7 mouse cellular contexts compared by ENCODE assay signal in genomic region chr8:124231485-124232279, GRCm38 (mm10). TPM values are rescaled to one million over a fixed set of nuclear protein-coding genes. Genes with fewer than 3 reads are reported as not detected.
DNase-seq lines count a peak whose midpoint lies in the region; ATAC-seq and TF ChIP-seq lines count a peak whose summit lies in the region.

No protein-coding gene starts in this region.

- H3K27ac ChIP-seq in neural tube, embryonic 15.5 days (replicated peaks), result peak overlapping the region; percentile 79

- H3K27me3 ChIP-seq in C2C12 (ENCODE audit: control insufficient read depth, insufficient read depth, insufficient read length) (no peaks in the 10 kb centered on the region), E14TG2a.4 (ENCODE audit: insufficient read depth, low read length) (peaks cover 23% of the 10 kb centered on the region)
- no peaks in the 10 kb centered on the region for H3K27me3 ChIP-seq in neural tube, embryonic 15.5 days (replicated peaks)

- peak; percentile 74 for ATAC-seq in inflammation-experienced regulatory T-cells, adult 6 months
- peak; percentile 72 for ATAC-seq in neural tube, embryonic 15.5 days (ENCODE audit: low FRiP score)

- H3K4me1 ChIP-seq in E14TG2a.4 (replicated peaks; ENCODE audit: low read depth, low read length), result peaks cover 62% of the 10 kb centered on the region
- H3K4me1 ChIP-seq in lung, adult 2 months (ENCODE audit: control insufficient read depth, insufficient read depth, low read length), result no peaks in the 10 kb centered on the region
- H3K4me1 ChIP-seq in neural tube, embryonic 15.5 days, result peaks cover 39% of the 10 kb centered on the region

- peaks cover 28% of the 10 kb centered on the region for H3K79me3 ChIP-seq in C2C12 (ENCODE audit: low read depth)

- peaks cover 52% of the 10 kb centered on the region for H3K79me2 ChIP-seq in C2C12 (ENCODE audit: control insufficient read depth, insufficient read depth)

- 3% methylated on average over 82 of the region's 83 CpGs for WGBS in lung, adult 2 months
- under 1% methylated on average over 78 of the region's 83 CpGs for WGBS in neural tube, embryonic 15.5 days

- TF ChIP-seq CTCF in C2C12 (IDR thresholded peaks at IDR 0.05; ENCODE audit: control insufficient read depth, insufficient read depth, insufficient read length) (peak; percentile 26), E14TG2a.4 (conservative IDR thresholded peaks at IDR 0.05; ENCODE audit: low read length) (no peak)
- TF ChIP-seq CTCF in lung, adult 2 months (IDR thresholded peaks at IDR 0.05; ENCODE audit: insufficient read depth, low read length), result no peak

- DNase-seq in cerebellum, adult 9-10 months, result peak; percentile 65
- DNase-seq in frontal cortex, postnatal 36 days (ENCODE audit: low spot score in 2 of 2), result peak; percentile 19 to 26
- DNase-seq in lung, adult 2 months, result peak; percentile 68

- peak overlapping the region; percentile 86 for H3K9ac ChIP-seq in neural tube, embryonic 15.5 days (replicated peaks)

- H3K36me3 ChIP-seq in C2C12 (ENCODE audit: control insufficient read depth, insufficient read depth) (no peaks in the 10 kb centered on the region), E14TG2a.4 (ENCODE audit: insufficient read depth, low read length) (peaks cover 3% of the 10 kb centered on the region; the same call in 1 of the 2 replicates)
- no peaks in the 10 kb centered on the region for H3K36me3 ChIP-seq in neural tube, embryonic 15.5 days

- peak overlapping the region; percentile 94 for H3K4me2 ChIP-seq in neural tube, embryonic 15.5 days

- H3K9me3 ChIP-seq in E14TG2a.4 (ENCODE audit: low read length), result no peaks in the 10 kb centered on the region
- no peaks in the 10 kb centered on the region for H3K9me3 ChIP-seq in neural tube, embryonic 15.5 days (replicated peaks)

- peak overlapping the region; percentile 91 for H3ac ChIP-seq in C2C12 (ENCODE audit: control insufficient read depth, insufficient read length, low read depth)

- no peak for TF ChIP-seq POLR2A in lung, adult 2 months (IDR thresholded peaks at IDR 0.05; ENCODE audit: borderline replicate concordance, extremely low read depth, low read depth, low read length)

- peak overlapping the region; percentile 69 for H3K4me3 ChIP-seq in C2C12 (ENCODE audit: insufficient read depth, poor library complexity, severe bottlenecking)
- peak overlapping the region; percentile 92 for H3K4me3 ChIP-seq in E14TG2a.4 (replicated peaks; ENCODE audit: low read length)
- H3K4me3 ChIP-seq in lung, adult 2 months (replicated peaks; ENCODE audit: extremely low read depth, low read depth, low read length), result peak overlapping the region; percentile 66
- peak overlapping the region; percentile 96 for H3K4me3 ChIP-seq in neural tube, embryonic 15.5 days (replicated peaks)

TF ChIP-seq in C2C12, 6 proteins besides CTCF, POLR2A, EP300 and RAD21:
- TF ChIP-seq FOSL1 (IDR thresholded peaks at IDR 0.05; ENCODE audit: insufficient read depth, low read length, poor library complexity, severe bottlenecking) (no peak), MAX (IDR thresholded peaks at IDR 0.05) (no peak), MYOG (IDR thresholded peaks at IDR 0.05; ENCODE audit: control insufficient read depth, extremely low read depth, insufficient read length) (no peak), CEBPB (IDR thresholded peaks at IDR 0.05; ENCODE audit: low read depth) (no peak), MYOD1 (IDR thresholded peaks at IDR 0.05; ENCODE audit: control insufficient read depth, insufficient read length, low read depth) (no peak), USF1 (IDR thresholded peaks at IDR 0.05; ENCODE audit: low read depth) (no peak)
TF ChIP-seq in C2C12: peak in this region for 0.

RNA-seq across cellular contexts. Expression of gene Galnt2, which starts 0.5 kb away (rescaled TPM):
- 55.5 TPM for polyA plus RNA-seq in C2C12 (2012; fragmentation: generic; extraction: Trizol)
- polyA plus RNA-seq in inflammation-experienced regulatory T-cells, adult 6 months (2017; shearing (Covaris generic)), result 10 to 100 TPM; 14.8 to 39.1 (median 20.4) TPM
- polyA plus RNA-seq in lung, adult 2 months (2012; rRNA removed), result 17.6 and 25.5 TPM in 2 replicates
- 59.7 and 62.7 TPM in 2 replicates for polyA plus RNA-seq in neural tube, embryonic 15.5 days (2015; fragmentation: Nextera tagmentation; extraction: Ambion mirVana)

Comparison
In these comparisons a context has a peak if more than half of its experiments do, and no peak if none do; other contexts are left out.
1. Peak in every context shown above with its lines: DNase-seq, ATAC-seq, H3K4me3 ChIP-seq and H3K27ac ChIP-seq.